Mouse (Mus musculus) liver, embryonic 14.5 days (tissue): ENCODE results near the gene Sec14l1.

ENCODE experiments used
- CTCF ChIP-seq: IDR thresholded peaks from 2 replicates; pipeline ENCODE4 v1.5.1; 2016; ENCODE audit warnings: antibody characterized with exemption, low read depth, control low read depth
- EP300 ChIP-seq: IDR thresholded peaks from 2 replicates; pipeline ENCODE4 v1.6.1; 2016; ENCODE audit warnings: antibody characterized with exemption, low read depth

DNA sequence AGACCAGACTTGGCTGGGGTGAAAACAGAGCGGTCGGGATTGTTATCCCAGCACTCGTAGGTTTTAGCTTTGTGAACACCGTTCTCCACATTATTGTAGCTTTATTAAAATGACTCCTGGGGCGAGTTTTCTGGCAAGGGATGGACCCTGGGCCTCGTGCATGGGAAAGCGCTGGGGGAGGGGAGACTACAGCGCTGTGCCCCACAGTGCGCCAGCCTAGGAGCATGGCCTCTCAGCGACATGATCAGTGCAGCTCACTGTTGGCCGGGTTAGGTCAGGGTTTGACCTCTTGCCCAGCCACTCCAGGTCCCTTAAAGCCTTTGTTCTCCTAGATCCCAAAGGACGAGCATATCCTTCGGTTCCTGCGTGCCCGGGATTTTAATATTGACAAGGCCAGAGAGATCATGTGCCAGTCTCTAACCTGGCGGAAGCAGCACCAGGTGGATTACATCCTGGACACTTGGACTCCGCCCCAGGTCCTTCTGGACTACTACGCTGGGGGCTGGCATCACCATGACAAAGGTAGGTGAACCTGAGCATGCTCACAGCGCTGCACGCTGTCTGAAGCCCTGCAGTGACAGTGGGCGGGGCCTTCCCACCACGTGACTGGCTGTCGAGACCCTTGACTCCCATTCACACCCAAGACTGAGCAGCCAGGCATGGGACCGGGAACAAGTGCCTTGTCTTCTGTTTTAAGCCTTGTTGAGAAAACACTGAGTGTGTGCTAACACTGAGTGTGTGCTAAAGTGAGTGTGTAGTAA is 32.0 kb downstream of the Sec14l1 start:
- TF ChIP-seq CTCF: no peak
- TF ChIP-seq EP300: no peak
